Mouse (Mus musculus) embryonic facial prominence, embryonic 15.5 days (tissue): ENCODE results near the gene Pik3c2g. TPM values are rescaled to one million over a fixed set of nuclear protein-coding genes. Genes with fewer than 3 reads are reported as not detected.

ENCODE experiments used
- ATAC-seq: fragments of 200-750 bp; cut with Nextera tagmentation; 2 replicates; pipeline ENCODE4 v1.8.0; 2017; ENCODE audit warnings: low read depth, moderate TSS enrichment; ENCODE audit not compliant: insufficient number of reproducible peaks, low FRiP score, low TSS enrichment
- H3K27ac ChIP-seq: fragments of 300-500 bp; sonication (generic); replicated peaks from 2 replicates; pipeline ENCODE4 v1.5.1; 2015; ENCODE audit warnings: mild to moderate bottlenecking, inconsistent platforms
- H3K27me3 ChIP-seq: fragments of 300-500 bp; sonication (generic); 2 replicates; pipeline ENCODE4 v1.6.1; 2015; ENCODE audit warnings: inconsistent platforms
- H3K36me3 ChIP-seq: fragments of 300-500 bp; sonication (generic); 2 replicates; pipeline ENCODE4 v1.6.1; 2015; ENCODE audit warnings: mild to moderate bottlenecking, inconsistent platforms
- H3K4me1 ChIP-seq: fragments of 300-500 bp; sonication (generic); 2 replicates; pipeline ENCODE4 v1.6.1; 2015; ENCODE audit warnings: inconsistent platforms
- H3K4me2 ChIP-seq: fragments of 300-500 bp; sonication (generic); replicated peaks from 2 replicates; pipeline ENCODE4 v1.6.1; 2015; ENCODE audit warnings: mild to moderate bottlenecking, inconsistent platforms
- H3K4me3 ChIP-seq: fragments of 300-500 bp; sonication (generic); replicated peaks from 2 replicates; pipeline ENCODE4 v1.5.1; 2015; ENCODE audit warnings: mild to moderate bottlenecking, inconsistent platforms
- H3K9ac ChIP-seq: fragments of 300-500 bp; sonication (generic); 2 replicates; pipeline ENCODE4 v1.6.1; 2015; ENCODE audit warnings: inconsistent platforms
- H3K9me3 ChIP-seq: fragments of 300-500 bp; sonication (generic); replicated peaks from 2 replicates; pipeline ENCODE4 v1.6.1; 2016; ENCODE audit warnings: inconsistent platforms
- WGBS: fragments of 180-500 bp; shearing (Covaris S2); methylation state at CpG from one replicate; pipeline ENCODE4 v1.1.7; 2015; 5-methylcytosine and 5-hydroxymethylcytosine counted together
- polyA plus RNA-seq: library from polyadenylated mRNA; unstranded; fragments of >200 nt; fragmentation: Nextera tagmentation; extraction: Ambion mirVana; gene quantifications from 2 replicates; pipeline ENCODE4 v1.2.1, GENCODE M21; 2015

Gene Pik3c2g
- 1.1 and 1.4 TPM in 2 replicates for polyA plus RNA-seq

DNA sequence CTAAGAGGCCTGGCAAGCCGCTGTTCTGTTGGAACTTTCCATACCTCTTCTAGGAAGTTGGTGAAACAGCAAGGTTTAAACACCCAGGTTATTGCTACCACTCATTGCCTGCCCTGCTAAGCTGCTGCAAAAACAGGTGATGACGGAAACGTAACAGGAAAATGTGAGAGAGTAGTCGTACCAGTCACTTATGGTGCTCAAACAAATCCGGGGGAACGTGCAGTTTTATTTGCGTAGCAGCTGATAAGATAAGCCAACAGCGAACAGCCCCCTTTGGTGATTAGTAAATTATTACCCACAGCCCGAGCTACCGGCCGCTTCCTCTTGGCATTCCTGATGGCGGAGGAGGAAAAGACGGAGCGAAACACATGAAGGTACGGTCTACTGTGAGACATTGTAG, at the start of gene Pik3c2g:
Gene Pik3c2g, plus strand, starts transcription at position 330 of the 400 bp plus-strand sequence.
- 66% methylated on average over 15 of the region's 15 CpGs for WGBS
- no peaks in the 10 kb centered on the region; the same call in 1 of the 2 replicates for H3K27me3 ChIP-seq

DNA sequence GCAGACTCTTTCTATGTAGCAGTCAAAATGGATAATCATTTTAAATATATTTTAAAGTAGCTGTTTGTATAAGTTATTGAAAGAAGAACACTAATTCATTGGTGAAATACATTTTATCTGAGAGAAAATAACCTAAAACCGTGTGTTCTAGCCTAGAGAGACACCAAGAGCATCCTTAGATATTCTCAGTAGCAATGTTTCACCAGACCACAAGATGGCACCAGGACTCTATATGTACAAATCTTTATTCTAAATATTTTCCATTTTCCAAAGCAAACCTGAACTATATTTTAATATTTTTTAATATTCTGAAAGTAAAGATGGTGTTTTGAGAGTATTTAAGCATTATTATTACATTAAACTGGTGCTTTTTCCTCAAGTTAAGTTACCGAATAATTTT, 48.6 kb upstream of the Pik3c2g start:
- no peaks in the 10 kb centered on the region for H3K27me3 ChIP-seq
- no peaks in the 10 kb centered on the region for H3K9me3 ChIP-seq
- H3K9ac ChIP-seq = no peak overlapping the region
- H3K27ac ChIP-seq = no peak overlapping the region
- no peak overlapping the region for H3K4me3 ChIP-seq
- H3K36me3 ChIP-seq = no peaks in the 10 kb centered on the region
- 50% methylated on average over 2 of the region's 2 CpGs for WGBS
- no peak for ATAC-seq
- H3K4me1 ChIP-seq = no peaks in the 10 kb centered on the region
- no peak overlapping the region for H3K4me2 ChIP-seq

More for the DNA sequence above, at the start of gene Pik3c2g:
- no peaks in the 10 kb centered on the region for H3K36me3 ChIP-seq
- H3K4me1 ChIP-seq = 0 out of 2 replicates have a peak, but pooled peaks cover 7% of the 10 kb centered on the region
- H3K4me2 ChIP-seq = 0 out of 2 replicates have a peak within 1 kb of the TSS, but pooled peaks have one; percentile 1
- no peak within 1 kb of the TSS for H3K9ac ChIP-seq
- no peak within 1 kb of the TSS for H3K27ac ChIP-seq
- no peaks in the 10 kb centered on the region for H3K9me3 ChIP-seq
- no peak for ATAC-seq
- no peak within 1 kb of the TSS for H3K4me3 ChIP-seq

DNA sequence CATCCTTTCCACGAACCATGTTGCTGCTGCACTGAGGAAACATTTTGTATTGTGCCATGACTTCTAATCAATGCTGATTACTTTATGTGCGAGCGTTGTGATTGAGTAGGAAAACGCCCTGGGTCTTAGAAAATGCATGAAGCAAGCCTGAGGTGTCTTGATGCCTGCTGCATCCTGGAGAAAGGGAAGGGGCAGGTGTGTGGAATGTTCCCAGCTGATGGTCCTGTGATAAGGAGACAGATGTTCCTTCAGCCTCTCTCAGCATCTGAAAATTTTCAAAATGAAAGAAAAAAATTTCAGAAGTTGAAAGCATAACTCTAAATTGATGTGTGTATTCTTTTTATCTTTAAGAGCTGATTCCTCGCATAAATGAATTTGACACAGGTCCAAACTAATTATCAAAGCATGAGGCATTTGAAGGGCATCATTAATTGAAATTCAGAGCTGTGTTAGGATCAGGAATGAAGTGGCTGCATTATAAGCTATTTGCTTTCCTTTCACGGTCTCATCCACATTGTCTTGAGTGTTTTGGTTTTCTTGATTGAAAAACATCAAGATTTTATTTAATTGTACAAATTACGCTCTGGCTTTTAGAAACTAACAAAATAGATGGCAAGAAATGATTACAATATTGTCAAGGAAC, 31.4 kb upstream of the Pik3c2g start:
- ATAC-seq = no peak
- no peak overlapping the region for H3K9ac ChIP-seq
- no peaks in the 10 kb centered on the region for H3K4me1 ChIP-seq
- H3K36me3 ChIP-seq = no peaks in the 10 kb centered on the region
- no peaks in the 10 kb centered on the region for H3K27me3 ChIP-seq
- H3K4me2 ChIP-seq = no peak overlapping the region
- H3K27ac ChIP-seq = no peak overlapping the region
- H3K4me3 ChIP-seq = no peak overlapping the region
- 74% methylated on average over 7 of the region's 7 CpGs for WGBS
- no peaks in the 10 kb centered on the region for H3K9me3 ChIP-seq

DNA sequence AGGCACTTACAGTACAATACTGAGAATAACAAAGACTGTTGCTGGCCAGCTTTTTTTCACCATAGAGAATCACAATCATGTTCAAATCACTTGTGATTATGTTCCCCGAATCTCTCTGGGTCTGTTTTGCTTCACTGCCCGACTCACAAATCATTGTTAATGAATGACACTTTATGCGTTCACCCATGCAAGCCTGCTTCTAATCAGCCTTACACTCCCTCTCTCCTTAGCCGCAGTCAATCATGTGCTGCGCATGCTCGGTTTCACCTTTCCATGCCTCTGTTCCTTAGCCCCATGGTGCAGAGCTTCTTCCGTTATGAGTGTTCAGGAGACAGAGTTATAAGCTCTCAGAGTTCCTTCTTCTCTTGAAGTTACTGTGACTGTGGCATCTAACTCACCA, 17.8 kb upstream of the Pik3c2g start:
- Histone ChIP-seq H3K4me3 (no peak overlapping the region), H3K4me2 (no peak overlapping the region), H3K27me3 (no peaks in the 10 kb centered on the region), H3K27ac (no peak overlapping the region), H3K9me3 (no peaks in the 10 kb centered on the region), H3K36me3 (no peaks in the 10 kb centered on the region), H3K9ac (no peak overlapping the region), H3K4me1 (no peaks in the 10 kb centered on the region)
- WGBS = 28% methylated on average over 7 of the region's 7 CpGs
- no peak for ATAC-seq

- H3K4me1 ChIP-seq = no peaks in the 10 kb centered on the region
- no peak overlapping the region for H3K27ac ChIP-seq
- no peaks in the 10 kb centered on the region for H3K36me3 ChIP-seq
- ATAC-seq = no peak
- H3K9ac ChIP-seq = no peak overlapping the region
- H3K4me3 ChIP-seq = no peak overlapping the region
- H3K9me3 ChIP-seq = no peaks in the 10 kb centered on the region
- H3K27me3 ChIP-seq = no peaks in the 10 kb centered on the region
- 31% methylated on average over 4 of the region's 4 CpGs for WGBS
- H3K4me2 ChIP-seq = no peak overlapping the region
Observed at GRCm38 (mm10) chr6:139575854-139576253, 11.2 kb upstream of the Pik3c2g start.

DNA sequence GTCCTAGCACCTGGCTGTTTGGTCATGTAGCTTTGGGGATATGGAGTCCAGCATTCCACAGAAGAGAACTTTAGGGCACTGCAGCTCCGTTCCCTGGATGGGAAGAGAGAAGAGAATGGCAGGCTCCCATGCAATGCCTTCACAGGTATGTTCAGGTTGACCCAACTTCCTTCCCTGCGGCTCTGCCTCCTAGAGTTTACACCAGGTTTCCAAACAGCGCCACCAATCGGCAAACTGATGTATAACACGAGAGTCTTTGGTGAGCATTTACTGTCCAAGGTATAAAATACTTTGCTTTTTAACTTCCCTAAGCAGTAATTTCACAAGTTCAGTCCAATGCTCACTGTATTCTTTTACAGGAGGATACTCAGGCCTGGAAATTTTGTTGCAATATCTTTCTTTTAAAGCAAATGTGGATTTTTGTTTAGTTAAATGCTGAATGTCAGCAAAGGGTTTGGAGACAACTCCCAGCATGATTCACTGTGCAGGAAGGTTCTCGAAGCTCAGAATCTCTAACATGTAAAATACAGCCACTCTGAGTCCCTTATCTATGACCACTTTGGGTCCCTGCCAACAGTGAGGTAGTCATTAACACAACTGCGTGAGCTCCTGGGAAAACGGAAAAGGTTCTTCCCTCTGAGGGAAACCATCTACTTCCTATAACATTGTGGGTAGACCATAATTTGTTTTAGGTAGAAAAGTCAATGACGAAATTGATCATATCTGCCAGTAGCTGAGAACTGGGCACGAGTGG, 10.6 kb upstream of the Pik3c2g start:
- H3K4me1 ChIP-seq = no peaks in the 10 kb centered on the region
- H3K27ac ChIP-seq = no peak overlapping the region
- no peak for ATAC-seq
- H3K27me3 ChIP-seq = no peaks in the 10 kb centered on the region
- H3K4me3 ChIP-seq = no peak overlapping the region
- H3K36me3 ChIP-seq = no peaks in the 10 kb centered on the region
- WGBS = 67% methylated on average over 10 of the region's 10 CpGs
- H3K4me2 ChIP-seq = no peak overlapping the region
- no peak overlapping the region for H3K9ac ChIP-seq
- H3K9me3 ChIP-seq = no peaks in the 10 kb centered on the region

- 47% methylated on average over 18 of the region's 18 CpGs for WGBS
- Histone ChIP-seq H3K9ac (no peak overlapping the region), H3K4me2 (no peak overlapping the region), H3K9me3 (no peaks in the 10 kb centered on the region), H3K4me3 (no peak overlapping the region), H3K27ac (no peak overlapping the region), H3K4me1 (no peaks in the 10 kb centered on the region), H3K27me3 (no peaks in the 10 kb centered on the region), H3K36me3 (no peaks in the 10 kb centered on the region)
- no peak for ATAC-seq
Observed at GRCm38 (mm10) chr6:139577026-139577861, 9.8 kb upstream of the Pik3c2g start.

- Histone ChIP-seq H3K4me2 (0 out of 2 replicates have a peak overlapping the region, but pooled peaks have one; percentile 1), H3K4me3 (no peak overlapping the region), H3K9ac (no peak overlapping the region), H3K9me3 (no peaks in the 10 kb centered on the region), H3K4me1 (0 out of 2 replicates have a peak, but pooled peaks cover 7% of the 10 kb centered on the region), H3K27me3 (no peaks in the 10 kb centered on the region; the same call in 1 of the 2 replicates), H3K27ac (no peak overlapping the region), H3K36me3 (no peaks in the 10 kb centered on the region)
- no peak for ATAC-seq
- 50% methylated on average over 12 of the region's 12 CpGs for WGBS
Observed at GRCm38 (mm10) chr6:139587478-139587877, 457 bp downstream of the Pik3c2g start.

GRCm38 (mm10) chr6:139588409-139588808, 1.4 kb downstream of the Pik3c2g start:
- 23% methylated on average over 15 of the region's 15 CpGs for WGBS
- H3K4me2 ChIP-seq = peak overlapping the region; percentile 22; the same call in 1 of the 2 replicates
- no peaks in the 10 kb centered on the region for H3K9me3 ChIP-seq
- no peak overlapping the region for H3K9ac ChIP-seq
- no peak overlapping the region for H3K4me3 ChIP-seq
- H3K36me3 ChIP-seq = no peaks in the 10 kb centered on the region
- 0 out of 2 replicates have a peak, but pooled peaks cover 7% of the 10 kb centered on the region for H3K4me1 ChIP-seq
- no peak overlapping the region for H3K27ac ChIP-seq
- no peak for ATAC-seq
- no peaks in the 10 kb centered on the region; the same call in 1 of the 2 replicates for H3K27me3 ChIP-seq

DNA sequence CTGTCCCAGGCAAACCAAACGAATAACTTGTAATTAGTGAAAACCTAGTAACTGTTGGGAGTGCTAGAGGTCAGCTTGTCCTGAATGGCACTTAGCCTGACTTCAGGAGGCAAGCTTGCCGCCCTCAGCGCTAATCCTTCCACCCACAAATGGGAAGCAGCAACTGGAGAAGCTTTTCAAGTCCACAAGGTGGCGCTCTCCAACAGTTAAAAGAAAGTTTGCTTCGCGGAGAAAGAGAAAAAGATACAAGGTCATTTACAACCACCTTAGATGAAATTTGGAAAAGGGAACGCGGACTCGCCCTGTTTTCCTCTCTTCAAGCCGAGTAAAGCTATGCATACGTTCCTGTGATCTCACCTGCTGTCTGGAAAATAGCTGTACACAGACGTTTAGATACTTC, 2.3 kb downstream of the Pik3c2g start:
- no peak for ATAC-seq
- 6% methylated on average over 12 of the region's 12 CpGs for WGBS
- no peak overlapping the region for H3K27ac ChIP-seq
- H3K9ac ChIP-seq = no peak overlapping the region
- H3K9me3 ChIP-seq = no peaks in the 10 kb centered on the region
- H3K4me1 ChIP-seq = 0 out of 2 replicates have a peak, but pooled peaks cover 7% of the 10 kb centered on the region
- H3K4me3 ChIP-seq = 0 out of 2 replicates have a peak overlapping the region, but pooled peaks have one; percentile 3
- peak overlapping the region; percentile 38 for H3K4me2 ChIP-seq
- no peaks in the 10 kb centered on the region for H3K36me3 ChIP-seq
- H3K27me3 ChIP-seq = no peaks in the 10 kb centered on the region; the same call in 1 of the 2 replicates

DNA sequence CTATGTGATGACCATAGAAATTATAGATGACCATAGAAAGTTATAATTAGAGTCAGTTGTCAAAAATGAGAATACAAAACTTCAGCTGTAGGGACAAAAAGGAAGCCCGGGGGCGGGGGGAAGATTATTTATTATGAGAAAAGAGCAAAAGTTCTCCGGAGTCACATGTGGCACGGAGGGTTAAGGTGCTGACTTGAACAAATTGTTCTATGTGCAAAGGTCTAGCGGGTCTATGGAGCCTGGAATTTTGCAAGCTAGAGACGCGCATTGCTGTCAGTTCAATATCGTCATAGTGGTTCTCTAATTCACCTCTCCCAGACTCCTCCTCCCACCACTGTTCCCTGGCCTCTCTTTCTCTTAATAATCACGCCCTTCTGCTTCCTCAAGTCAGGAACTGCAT, 2.8 kb downstream of the Pik3c2g start:
- WGBS = 61% methylated on average over 9 of the region's 9 CpGs
- no peaks in the 10 kb centered on the region for H3K9me3 ChIP-seq
- ATAC-seq = no peak
- H3K4me1 ChIP-seq = 0 out of 2 replicates have a peak, but pooled peaks cover 7% of the 10 kb centered on the region
- no peak overlapping the region for H3K4me3 ChIP-seq
- peak overlapping the region; percentile 38 for H3K4me2 ChIP-seq
- H3K27ac ChIP-seq = no peak overlapping the region
- H3K27me3 ChIP-seq = no peaks in the 10 kb centered on the region; the same call in 1 of the 2 replicates
- H3K9ac ChIP-seq = no peak overlapping the region
- no peaks in the 10 kb centered on the region for H3K36me3 ChIP-seq
